Mouse (Mus musculus): Measurements from ENCODE around the gene Toporsl.

GRCm38 (mm10) chr4:52586194-52586734 is 9.8 kb upstream of the Toporsl start:
- TF ChIP-seq CTCF (IDR thresholded peaks at IDR 0.05; ENCODE audit: low read depth, low read length): no peak
- TF ChIP-seq POLR2A (IDR thresholded peaks at IDR 0.05; ENCODE audit: borderline replicate concordance, low read depth, low read length): no peak
